Mouse (Mus musculus) liver, embryonic 14.5 days (tissue): ENCODE data around the gene Hes1.

Source experiments
- CTCF ChIP-seq: IDR thresholded peaks from 2 replicates; pipeline ENCODE4 v1.5.1; 2016; ENCODE audit warnings: antibody characterized with exemption, low read depth, control low read depth
- EP300 ChIP-seq: IDR thresholded peaks from 2 replicates; pipeline ENCODE4 v1.6.1; 2016; ENCODE audit warnings: antibody characterized with exemption, low read depth

- TF ChIP-seq CTCF, result no peak
- TF ChIP-seq EP300, result no peak
These were observed 44.1 kb upstream of the Hes1 start for GRCm38 (mm10) chr16:30020124-30020523.
